Mouse (Mus musculus) liver, postnatal 0 days (tissue): ENCODE measurements around the gene Meox1.

Source experiments
- CTCF ChIP-seq: sonication (generic); IDR thresholded peaks from 2 replicates; pipeline ENCODE4 v1.5.1; 2016; ENCODE audit warnings: antibody characterized with exemption, low read depth
- EP300 ChIP-seq: IDR thresholded peaks from 2 replicates; pipeline ENCODE4 v1.6.1; 2016; ENCODE audit warnings: antibody characterized with exemption, low read depth, mild to moderate bottlenecking

DNA sequence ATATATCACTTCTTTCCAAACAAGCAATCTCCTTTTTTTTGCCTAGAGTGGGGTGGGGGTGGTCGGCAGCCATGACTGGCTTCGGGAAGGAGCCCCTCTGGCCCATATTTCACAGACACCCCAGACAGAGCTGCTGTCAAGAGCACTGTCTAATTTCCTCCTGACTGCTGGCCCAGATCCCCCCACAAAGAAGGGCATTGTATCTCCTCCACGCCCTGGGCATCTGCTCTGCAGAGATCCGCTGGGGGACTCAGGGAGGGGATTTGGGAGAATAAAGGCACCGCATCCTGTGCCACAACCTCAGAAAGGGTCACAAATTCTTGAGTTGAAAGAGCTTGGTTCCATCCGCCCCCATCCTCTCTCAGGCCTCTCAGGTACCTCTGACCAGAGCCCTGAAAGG lies 22.7 kb downstream of the Meox1 start:
- TF ChIP-seq EP300 = no peak
- no peak for TF ChIP-seq CTCF
